Mouse (Mus musculus): Measurements from ENCODE around the gene Clec16a.

Clec16a gene

GRCm38 (mm10) chr16:10534567-10534966 is 10.6 kb upstream of the Clec16a start:
- DNase-seq (ENCODE audit: low spot score in 2 of 2) = peak; percentile 41 to 77

GRCm38 (mm10) chr16:10536323-10536722 is 8.8 kb upstream of the Clec16a start:
- DNase-seq (ENCODE audit: low spot score in 2 of 2) = no peak

GRCm38 (mm10) chr16:10536961-10537360 is 8.2 kb upstream of the Clec16a start:
- no peak for DNase-seq (ENCODE audit: low spot score in 2 of 2)

- no peak for DNase-seq (ENCODE audit: low spot score in 2 of 2)
Observed at GRCm38 (mm10) chr16:10540763-10541597, 4.2 kb upstream of the Clec16a start.

GRCm38 (mm10) chr16:10541598-10541930 is 3.6 kb upstream of the Clec16a start:
- DNase-seq (ENCODE audit: low spot score in 2 of 2) = no peak

- peak in 1 of 2 experiments; percentile 14 for DNase-seq (ENCODE audit: low spot score in 2 of 2)
Observed at GRCm38 (mm10) chr16:10542266-10542665, 2.9 kb upstream of the Clec16a start.

GRCm38 (mm10) chr16:10542698-10543365 is 2.3 kb upstream of the Clec16a start, which contains the start of gene Dexi:
Gene Dexi (minus strand): TSS chr16:10543054.
- DNase-seq (ENCODE audit: low spot score in 2 of 2) = peak; percentile 81 to 88

- no peak for DNase-seq (ENCODE audit: low spot score in 2 of 2)
Observed at GRCm38 (mm10) chr16:10546865-10547264, 1.7 kb downstream of the Clec16a start.

GRCm38 (mm10) chr16:10548938-10549337 is 3.8 kb downstream of the Clec16a start:
- no peak for DNase-seq (ENCODE audit: low spot score in 2 of 2)

- DNase-seq (ENCODE audit: low spot score in 2 of 2) = no peak
Observed at GRCm38 (mm10) chr16:10549600-10549999, 4.5 kb downstream of the Clec16a start.

- DNase-seq (ENCODE audit: low spot score in 2 of 2) = no peak
Observed at GRCm38 (mm10) chr16:10551592-10551991, 6.5 kb downstream of the Clec16a start.

- no peak for DNase-seq (ENCODE audit: low spot score in 2 of 2)
Observed at GRCm38 (mm10) chr16:10553858-10554257, 8.7 kb downstream of the Clec16a start.

GRCm38 (mm10) chr16:10559991-10560390 is 14.9 kb downstream of the Clec16a start:
- DNase-seq (ENCODE audit: low spot score in 2 of 2) = no peak

- DNase-seq (ENCODE audit: low spot score in 2 of 2) = peak; percentile 56 to 77
Observed at GRCm38 (mm10) chr16:10565278-10565885, 20.2 kb downstream of the Clec16a start.

- no peak for DNase-seq (ENCODE audit: low spot score in 2 of 2)
Observed at GRCm38 (mm10) chr16:10567153-10567552, 22.0 kb downstream of the Clec16a start.

GRCm38 (mm10) chr16:10569809-10570395 is 24.8 kb downstream of the Clec16a start:
- DNase-seq (ENCODE audit: low spot score in 2 of 2) = no peak

- DNase-seq (ENCODE audit: low spot score in 2 of 2) = peak; percentile 45 to 65
Observed at GRCm38 (mm10) chr16:10570708-10571107, 25.6 kb downstream of the Clec16a start.

- DNase-seq (ENCODE audit: low spot score in 2 of 2) = no peak
Observed at GRCm38 (mm10) chr16:10571820-10572219, 26.7 kb downstream of the Clec16a start.

- DNase-seq (ENCODE audit: low spot score in 2 of 2) = no peak
Observed at GRCm38 (mm10) chr16:10574936-10575335, 29.8 kb downstream of the Clec16a start.

- no peak for DNase-seq (ENCODE audit: low spot score in 2 of 2)
Observed at GRCm38 (mm10) chr16:10575915-10576314, 30.8 kb downstream of the Clec16a start.

- DNase-seq (ENCODE audit: low spot score in 2 of 2) = no peak
Observed at GRCm38 (mm10) chr16:10577548-10577947, 32.4 kb downstream of the Clec16a start.

- DNase-seq (ENCODE audit: low spot score in 2 of 2) = no peak
Observed at GRCm38 (mm10) chr16:10578376-10578775, 33.2 kb downstream of the Clec16a start.
